In genomic region chr4:150346651-150347386, GRCm38 (mm10) we compare ENCODE assay signal across 8 mouse cellular contexts.
DNase-seq lines count a peak whose midpoint lies in the region; ATAC-seq and TF ChIP-seq lines count a peak whose summit lies in the region.
"Had no signal": no experiment of that assay in that cellular context is flagged by ENCODE, and none has a peak within 500 bp of the region (broad histone marks: within the 10 kb centered on the region; RNA-seq: fewer than 3 reads in every experiment).

No protein-coding gene starts in this region.

- no peak overlapping the region; the same call in 1 of the 2 replicates for H3K4me3 ChIP-seq in forebrain, embryonic 10.5 days

- DNase-seq in brain, embryonic 14.5 days (ENCODE audit: low read depth), result peak; percentile 95
- peak; percentile 81 for DNase-seq in forebrain, embryonic 10.5 days (ENCODE audit: extremely low spot score, low spot score)
- DNase-seq in kidney, adult 8-10 months, result peak; percentile 41 to 43
- no peak for DNase-seq in left cerebral cortex, adult 9 months (ENCODE audit: low spot score in 2 of 2)
- DNase-seq in T-cell, adult 2 months (ENCODE audit: low spot score), result no peak
- DNase-seq in c-Kit-positive CD71-positive TER-119-positive erythroid progenitor cells, embryonic 14.5 days (ENCODE audit: low spot score), result no peak

- no peak for TF ChIP-seq CTCF in brain, embryonic 14.5 days (IDR thresholded peaks at IDR 0.05; ENCODE audit: borderline replicate concordance, extremely low read depth, insufficient read depth, insufficient read length)

- no peak overlapping the region for H3K27ac ChIP-seq in forebrain, embryonic 10.5 days

- no peak for TF ChIP-seq POLR2A in brain, embryonic 14.5 days (IDR thresholded peaks at IDR 0.05; ENCODE audit: borderline replicate concordance, extremely low read depth, insufficient read depth, insufficient read length, poor library complexity, severe bottlenecking)

- 7% methylated on average over 4 of the region's 4 CpGs for WGBS in forebrain, embryonic 10.5 days

- H3K4me1 ChIP-seq in forebrain, embryonic 10.5 days, result peaks cover 65% of the 10 kb centered on the region

- no peaks in the 10 kb centered on the region for H3K27me3 ChIP-seq in forebrain, embryonic 10.5 days (ENCODE audit: poor library complexity, severe bottlenecking)

- H3K9me3 ChIP-seq in forebrain, embryonic 10.5 days, result no peaks in the 10 kb centered on the region

- ATAC-seq in monocyte, adult 5-6 weeks (replicated peaks; ENCODE audit: insufficient number of reproducible peaks, low FRiP score, low TSS enrichment, poor library complexity, severe bottlenecking), result 0 out of 2 replicates have a peak, but pooled peaks have one; percentile 29
- ATAC-seq: activated CD4-positive, CD25-positive, alpha-beta regulatory T cell, adult 4 months had no signal

- peaks cover 4% of the 10 kb centered on the region; the same call in 1 of the 2 replicates for H3K36me3 ChIP-seq in forebrain, embryonic 10.5 days (replicated peaks)

Comparison
In these comparisons a context has a peak if more than half of its experiments do, and no peak if none do; other contexts are left out.
1. DNase-seq: peak in brain, embryonic 14.5 days (single experiment), forebrain, embryonic 10.5 days (single experiment) and kidney, adult 8-10 months (2 of 2); none in left cerebral cortex, adult 9 months (0 of 2), T-cell, adult 2 months (single experiment) and c-Kit-positive CD71-positive TER-119-positive erythroid progenitor cells, embryonic 14.5 days (single experiment).